Mouse (Mus musculus): Measurements from ENCODE around the gene Tent2.
"Not testable (repeated sequence)": the region's sequence is repeated elsewhere in the genome, so short reads cannot be mapped to it uniquely, and the experiment has no call there.

Gene Tent2

DNA sequence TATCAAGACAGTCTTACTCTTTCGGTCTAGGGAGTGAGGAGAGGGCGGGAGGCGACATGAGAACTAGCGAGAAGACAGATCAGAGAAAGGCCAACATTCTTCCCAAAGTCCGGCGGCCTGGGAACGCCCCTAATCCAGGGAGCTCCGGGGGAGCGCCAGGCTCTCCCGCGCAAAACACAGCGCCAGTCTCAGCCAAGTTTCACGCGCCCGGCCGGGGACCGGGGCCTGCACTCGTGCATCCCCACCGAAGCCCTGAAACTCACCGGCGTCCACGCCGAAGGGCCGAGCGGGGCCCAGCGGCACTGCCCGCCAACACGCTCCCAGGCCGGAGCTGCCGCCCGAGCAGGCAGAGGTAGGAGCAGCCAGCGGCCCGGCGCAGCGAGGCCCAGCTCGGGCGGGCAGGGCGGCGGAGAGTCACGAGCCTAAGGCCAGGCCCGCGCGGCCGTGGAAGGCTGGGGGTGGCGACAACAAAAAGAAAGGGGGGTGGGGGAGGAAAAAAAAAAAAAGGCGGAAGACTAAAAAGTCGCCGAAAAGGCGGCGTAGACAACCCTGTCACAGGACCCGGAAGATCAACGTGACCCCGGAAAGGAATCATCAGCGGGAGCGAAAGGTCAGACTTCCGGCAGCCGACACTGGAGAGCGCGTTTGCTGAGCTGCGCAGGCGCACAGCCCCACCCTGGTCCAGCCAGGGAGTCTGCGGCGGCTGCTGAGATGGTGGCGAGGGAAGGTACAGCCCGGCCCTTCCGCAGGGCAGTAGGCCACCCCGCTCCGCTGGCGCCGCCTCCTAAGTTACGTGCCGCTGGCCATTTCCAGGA is at the start of gene Tent2:
TSS of gene Tent2 (minus strand) at position 555 of the 815 bp plus-strand sequence.
- peak; percentile 93 for DNase-seq

DNA sequence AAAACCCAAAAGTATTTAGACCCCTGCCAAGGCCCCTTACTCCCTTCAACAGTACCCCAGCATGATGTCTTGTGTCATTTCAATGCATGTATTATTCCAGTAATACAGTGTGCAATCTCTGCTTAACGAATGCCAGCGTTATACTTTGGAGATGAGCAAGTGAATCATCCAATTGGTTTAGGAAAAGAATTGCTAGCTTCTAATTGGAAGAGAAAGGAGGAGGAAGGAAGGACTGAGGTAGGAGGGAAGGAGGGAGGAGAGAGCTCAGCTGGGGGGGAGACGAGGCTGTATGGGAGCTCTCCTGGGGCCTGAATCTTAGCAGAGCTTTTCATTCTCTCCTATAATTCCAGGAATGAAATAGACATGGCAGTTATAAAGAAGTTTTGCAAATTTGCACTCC is 49.0 kb upstream of the Tent2 start:
- DNase-seq: no peak

DNA sequence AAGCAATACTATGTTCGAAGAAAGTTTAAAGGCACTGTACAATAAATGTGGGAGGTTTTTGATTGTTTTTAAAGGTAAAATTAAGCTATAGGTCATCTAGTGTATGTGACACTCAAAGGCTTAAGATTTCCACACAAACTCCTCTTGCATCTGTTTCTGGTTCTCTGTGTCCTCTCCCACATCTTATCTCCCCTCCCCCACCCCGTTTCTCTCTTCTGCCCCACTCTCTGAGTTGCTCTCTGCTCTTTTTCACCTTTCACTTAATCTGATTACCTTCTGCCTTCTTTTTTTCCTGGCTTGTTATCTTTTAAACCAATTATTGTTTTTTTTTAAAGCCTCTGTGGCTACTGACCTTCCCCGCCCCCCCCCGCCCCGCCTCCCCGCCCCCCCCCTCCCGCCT is 47.4 kb upstream of the Tent2 start:
- no peak for DNase-seq

DNA sequence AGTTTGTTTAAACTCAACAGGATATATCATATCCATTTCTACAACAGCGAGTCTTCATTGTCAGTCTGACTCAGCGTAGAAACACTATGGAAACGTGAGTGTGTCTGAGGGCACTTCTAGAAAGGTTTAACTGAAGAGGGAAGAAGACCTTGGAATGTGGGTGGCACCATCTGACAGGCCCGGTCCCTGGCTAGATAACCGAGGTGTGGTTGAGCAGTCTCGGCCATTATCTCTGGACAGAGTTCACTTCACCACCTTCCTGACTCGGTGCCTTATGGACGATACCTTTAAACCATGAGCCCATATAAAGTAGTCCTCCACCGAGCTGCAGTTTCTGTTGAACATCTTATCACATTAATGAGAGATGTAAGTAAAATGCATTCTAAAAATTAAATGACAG is 46.9 kb upstream of the Tent2 start:
- no peak for DNase-seq

DNA sequence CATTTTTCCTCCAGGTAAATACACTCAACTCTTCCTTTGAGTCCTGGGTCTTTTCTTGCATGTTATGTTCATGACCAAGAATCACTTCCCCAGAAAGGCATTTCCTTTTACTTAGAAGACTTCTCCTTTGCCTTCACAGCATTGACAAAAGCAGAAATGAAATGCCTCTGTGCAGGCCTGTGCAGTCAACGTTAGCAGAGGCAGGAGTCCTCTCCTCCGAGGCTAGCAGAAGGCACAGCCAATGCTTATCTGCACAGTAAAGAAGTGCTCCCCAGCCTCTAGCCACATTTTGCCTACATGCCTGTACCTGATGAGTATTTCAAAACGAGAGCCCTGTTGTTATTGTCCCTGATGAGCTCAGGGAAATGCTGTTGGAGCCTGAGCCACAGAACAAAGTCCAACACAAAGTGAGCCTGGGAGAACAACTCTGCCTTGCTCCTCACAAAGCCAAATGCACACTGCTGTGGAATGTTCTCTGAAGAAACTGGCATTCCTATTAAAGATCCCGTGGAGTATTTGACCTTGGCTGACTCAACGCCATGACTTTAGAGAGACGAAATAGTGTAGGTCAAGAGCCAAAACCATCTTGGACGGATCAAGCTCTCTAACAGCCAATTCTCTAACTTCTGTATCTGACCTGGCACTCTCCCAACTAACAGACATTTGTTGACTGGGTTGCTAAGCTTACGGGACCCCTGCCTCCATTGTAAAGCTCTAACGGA is 45.7 kb upstream of the Tent2 start:
- no peak for DNase-seq

DNA sequence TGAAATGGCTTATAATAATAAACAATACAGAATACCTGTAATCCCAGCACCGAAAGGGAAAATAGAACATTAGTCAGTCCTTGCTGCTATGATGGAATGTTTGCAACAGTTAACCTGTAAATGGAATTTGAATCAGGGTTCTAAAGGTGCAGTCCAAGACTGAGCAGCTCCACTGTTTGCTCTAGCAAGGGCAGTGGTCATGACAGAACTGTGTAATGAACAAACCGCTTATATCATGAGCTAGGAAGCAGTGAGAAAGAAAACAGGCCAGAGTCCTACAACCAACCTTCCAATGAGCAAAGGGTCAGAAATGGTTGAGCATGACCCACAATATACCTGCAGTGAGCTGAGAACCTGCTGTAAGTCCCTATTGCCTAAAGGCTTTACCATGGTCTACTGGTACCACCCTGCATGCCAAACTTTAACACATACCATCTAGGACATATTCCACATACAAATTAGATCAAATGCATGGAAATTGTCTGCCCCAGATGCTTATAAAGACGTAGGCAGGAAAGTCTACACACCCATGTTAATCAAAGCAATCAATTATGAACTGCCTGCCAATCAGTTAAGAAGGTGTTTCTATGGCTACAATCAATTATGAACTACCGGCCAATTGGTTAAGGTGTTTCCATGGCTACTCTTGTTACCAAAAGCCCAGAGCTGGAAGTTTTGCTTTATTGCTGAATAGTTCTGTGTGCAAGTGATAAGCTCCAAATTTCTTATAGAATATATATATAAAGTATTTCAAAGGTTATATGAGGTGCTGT is 42.3 kb upstream of the Tent2 start:
- DNase-seq: no peak

DNA sequence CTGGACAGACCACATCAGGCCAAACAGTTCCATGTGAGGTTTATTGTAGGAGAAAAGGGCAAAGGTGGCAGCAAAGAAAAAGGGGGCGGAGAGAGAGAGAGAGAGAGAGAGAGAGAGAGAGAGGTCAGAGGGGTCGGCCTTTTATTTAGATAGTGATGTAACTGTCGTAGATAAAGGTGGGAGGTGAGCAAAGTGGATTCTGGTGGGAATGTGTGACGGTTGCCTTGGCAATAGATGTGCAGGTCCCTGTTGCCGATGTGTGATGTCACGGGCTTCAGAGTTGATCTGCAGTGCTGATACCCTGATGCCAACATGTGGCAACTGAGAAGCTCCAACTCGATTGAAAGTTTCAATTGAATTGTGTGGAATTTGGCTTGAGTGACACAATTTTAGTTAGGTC is 40.1 kb upstream of the Tent2 start:
- DNase-seq: no peak

DNA sequence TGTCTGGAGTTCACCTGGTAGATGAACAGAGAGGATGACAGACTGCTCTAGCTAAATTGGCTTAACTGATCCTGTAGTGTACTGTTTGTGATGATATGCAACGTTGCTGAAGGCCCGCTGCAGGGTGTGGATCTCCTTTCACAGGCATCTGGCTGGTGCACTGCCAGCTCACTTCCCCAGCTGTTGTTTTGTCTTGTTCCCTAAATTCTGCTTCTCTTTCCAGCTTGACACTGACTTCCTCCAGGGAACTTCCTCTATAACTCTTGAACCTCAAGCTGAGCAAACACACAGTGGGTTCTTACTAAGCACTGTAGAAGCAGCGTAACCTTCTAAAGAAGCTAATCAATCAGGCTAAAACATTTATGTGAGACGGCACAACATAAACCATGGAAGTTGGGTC is 38.8 kb upstream of the Tent2 start:
- no peak for DNase-seq

DNA sequence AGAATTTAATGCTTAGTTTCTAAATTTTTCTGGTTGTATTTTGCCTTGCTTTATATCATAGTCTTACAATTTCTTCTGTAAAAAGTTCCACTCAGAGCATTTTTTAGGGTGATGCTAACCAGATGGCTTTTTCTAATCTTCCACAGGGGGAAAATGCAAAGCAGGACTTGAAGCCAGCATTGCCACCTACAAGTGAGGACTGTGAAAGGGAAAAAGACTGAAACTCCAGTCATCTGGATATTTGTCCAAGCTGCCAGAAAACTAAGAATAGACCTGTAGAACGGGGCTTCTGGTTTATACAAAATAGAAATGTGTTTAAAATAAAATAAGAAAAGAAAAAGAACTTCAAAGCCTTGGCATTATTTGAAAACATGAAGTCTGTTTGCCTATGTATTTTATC is 19.6 kb upstream of the Tent2 start:
- no peak for DNase-seq

DNA sequence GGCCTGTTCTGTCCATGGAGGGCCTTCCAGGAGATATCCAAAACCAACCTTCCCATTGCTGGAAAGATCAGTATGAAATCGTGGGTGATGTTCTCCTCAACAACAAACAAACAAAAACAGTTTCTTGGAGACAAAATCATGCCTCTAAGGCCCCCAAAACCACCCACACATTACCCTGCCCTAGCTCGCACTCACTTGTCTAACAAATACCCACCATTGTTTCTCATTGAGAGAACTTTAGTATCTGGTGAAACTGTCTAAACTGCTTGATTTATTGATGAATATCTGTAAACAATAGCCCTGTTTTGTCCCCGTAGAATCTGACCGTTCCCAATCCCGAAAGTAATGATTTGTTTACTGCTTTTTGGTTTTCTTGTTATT is 451 bp upstream of the Tent2 start:
- no peak for DNase-seq

DNA sequence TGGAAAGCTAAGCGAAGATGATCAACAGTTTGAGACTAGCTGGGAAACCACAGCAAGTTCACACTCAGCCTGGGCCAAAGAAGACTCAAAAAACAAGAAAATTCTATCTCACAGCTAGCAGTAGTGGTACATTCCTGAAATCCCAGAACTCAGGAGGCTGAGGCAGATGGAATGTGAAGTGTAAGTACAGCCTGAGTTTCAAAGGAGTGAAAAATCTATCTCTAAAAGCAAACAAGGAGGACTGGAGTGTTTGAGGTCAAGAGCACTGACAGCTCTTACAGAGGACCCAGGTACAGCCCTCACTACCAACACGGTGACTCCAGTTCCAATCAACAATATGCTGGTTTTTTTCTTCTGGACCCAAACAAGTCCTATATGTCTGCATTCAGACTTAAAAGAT is 2.8 kb downstream of the Tent2 start:
- DNase-seq: no peak

DNA sequence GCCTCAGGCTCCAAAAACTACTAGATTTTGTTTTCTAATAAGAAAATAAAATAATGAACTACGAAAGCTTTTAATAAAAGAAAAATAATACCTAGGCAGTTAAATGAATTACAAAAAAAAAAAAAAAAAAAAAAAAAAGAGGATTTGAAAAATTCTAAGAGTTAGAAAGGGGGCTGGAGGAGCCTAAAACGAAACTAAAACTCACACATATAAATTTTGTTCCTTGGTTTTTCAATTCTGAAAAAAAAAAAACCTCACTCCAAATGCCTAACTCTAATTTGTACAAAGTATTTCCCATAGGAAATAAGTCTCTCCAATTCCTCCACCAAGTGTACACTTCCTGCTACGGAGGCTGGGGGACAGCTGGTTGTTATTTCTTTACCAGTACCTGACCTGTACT is 3.4 kb downstream of the Tent2 start:
- DNase-seq: no peak

DNA sequence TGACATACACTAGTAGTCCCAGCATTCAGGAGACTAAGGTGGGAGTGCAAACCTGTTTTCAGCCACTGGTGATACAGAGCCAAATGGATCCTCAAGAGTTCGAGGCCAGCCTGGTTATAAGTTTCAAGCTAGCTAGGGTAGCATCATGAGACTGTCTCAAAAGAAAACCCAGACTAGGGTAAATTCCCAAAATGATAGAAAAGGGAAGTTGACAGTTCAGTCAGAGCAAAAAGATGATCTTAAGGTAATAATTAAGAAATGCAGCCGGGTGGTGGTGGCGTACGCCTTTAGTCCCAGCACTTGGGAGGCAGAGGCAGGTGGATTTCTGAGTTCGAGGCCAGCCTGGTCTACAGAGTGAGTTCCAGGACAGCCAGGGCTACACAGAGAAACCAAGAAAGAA is 4.4 kb downstream of the Tent2 start:
- not testable (repeated sequence) for DNase-seq

DNA sequence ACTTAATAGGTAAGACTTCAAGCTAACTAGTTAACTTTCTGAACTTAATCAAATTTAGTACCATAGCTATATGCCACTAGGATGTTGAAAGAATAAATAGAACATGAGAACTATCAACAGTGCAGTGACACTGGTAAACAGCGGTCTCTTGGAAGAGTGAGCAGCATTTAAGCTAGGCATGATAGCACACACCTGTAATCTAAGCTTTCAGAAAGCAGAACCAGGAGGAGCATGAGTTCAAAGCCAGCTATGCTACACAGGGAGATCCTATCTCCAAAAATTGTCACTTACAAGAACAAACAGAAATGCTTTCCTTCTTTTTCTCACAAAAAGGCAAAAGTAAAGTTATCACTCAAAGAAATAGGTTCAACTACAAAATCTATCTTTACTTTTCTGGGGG is 11.8 kb downstream of the Tent2 start:
- no peak for DNase-seq

DNA sequence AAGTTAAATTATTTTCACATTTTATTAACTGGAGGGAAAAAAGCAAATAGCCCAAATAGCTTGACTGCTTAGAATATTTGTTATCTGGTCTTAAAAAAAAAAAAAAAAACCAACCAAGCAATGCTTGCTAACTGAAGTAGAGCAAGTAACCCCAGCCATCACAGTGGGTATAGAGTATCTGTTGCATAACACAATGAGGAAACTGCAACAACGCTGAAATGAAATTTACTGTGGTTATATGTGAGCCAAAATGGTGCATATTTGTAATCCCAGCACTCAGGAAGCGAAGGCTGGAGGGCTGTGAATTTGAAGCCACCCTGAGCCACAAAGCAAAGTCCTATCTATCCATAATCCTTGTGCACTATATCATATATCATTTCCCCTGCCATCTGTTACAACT is 12.7 kb downstream of the Tent2 start:
- no peak for DNase-seq

DNA sequence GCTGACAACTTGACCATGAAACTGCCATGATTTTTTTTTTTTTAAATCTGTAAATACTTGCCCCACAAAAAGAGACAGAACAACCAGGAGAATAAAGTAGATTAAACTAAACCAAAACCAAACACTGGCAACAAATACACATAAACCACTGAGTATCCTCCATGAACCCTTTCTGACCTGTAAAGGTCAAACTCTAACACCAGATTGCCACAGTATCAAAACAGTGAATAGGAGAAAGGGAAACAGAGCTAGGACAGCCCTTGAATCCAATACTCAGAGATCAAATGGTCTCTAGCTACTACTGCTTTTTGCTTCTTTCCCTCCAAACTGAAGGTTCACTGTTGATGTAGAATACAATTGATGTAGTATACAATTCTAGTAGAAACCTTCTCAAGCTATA is 14.6 kb downstream of the Tent2 start:
- no peak for DNase-seq

DNA sequence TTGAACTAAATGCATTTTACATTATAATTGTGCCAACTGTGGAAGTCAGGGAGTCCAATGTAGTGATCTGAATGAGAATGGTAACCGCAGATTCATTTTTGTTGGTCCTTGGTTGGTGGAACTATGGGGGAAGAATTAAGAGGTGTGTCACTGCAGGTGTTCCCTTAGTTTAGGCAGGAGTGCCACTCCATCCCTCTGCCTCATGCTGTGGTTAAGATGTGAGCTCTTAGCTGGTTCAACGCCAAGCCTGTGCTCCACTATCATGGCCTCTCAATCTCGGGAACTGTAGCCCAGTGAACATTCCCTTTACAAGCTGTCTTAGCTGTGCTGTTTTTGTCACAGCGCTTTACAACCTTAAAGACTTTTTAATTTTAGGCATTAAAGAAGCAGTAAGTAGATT is 28.9 kb downstream of the Tent2 start:
- no peak for DNase-seq

DNA sequence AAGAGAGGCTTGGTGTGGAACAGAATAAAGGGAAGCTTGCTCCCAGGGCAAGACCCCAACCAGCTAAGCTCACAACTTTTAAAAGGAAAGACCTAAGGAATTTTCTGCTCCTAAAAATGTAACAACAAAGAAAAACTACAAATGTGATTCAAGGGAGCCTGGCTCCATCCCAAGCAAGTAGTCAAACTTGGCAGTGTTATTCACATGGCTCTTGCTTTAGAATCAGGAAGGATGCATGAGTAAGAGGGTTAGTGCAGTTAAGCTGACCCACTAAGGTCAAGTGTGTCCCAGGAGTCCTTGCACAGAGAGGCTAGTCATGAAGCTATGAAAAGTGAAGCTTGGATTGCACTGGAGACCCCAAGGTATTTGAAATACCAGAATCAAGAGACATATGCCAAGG is 29.7 kb downstream of the Tent2 start:
- no peak for DNase-seq

DNA sequence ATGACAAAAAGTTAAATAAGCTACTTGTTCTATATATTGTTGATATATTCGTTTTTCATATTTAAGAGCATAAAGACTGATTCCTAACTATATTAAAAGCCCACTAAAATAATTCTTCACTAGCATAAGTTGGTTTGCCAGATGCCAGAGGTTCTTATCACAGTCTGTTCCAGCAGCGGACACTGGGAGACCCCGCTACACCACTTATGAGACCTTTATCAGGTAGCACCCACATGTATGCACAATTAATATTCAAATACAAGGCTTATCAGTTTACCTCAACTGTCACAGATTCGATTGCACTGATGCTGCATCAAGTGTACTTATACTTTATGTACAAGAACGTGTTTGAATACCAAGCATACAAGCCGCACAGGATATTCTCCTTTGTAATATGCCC is 33.9 kb downstream of the Tent2 start:
- no peak for DNase-seq

DNA sequence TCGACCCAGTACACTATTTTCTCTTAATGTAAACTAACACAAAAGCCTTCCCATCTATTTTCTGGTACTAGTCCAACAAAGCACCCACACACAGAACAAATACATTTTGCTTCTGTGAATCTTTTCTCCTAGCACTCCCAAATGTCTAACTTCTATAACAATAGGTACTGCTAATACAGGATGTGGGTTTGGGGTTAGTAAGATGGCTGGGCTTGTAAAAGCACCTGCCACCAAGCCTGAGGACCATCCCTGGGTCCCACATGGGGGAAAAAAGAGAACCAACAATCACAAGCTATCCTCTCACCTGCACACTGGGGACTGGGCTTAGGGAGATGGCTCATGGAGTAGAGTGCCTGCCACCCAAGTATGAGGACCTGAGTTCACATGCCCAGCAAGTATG is 38.9 kb downstream of the Tent2 start:
- DNase-seq: no peak

DNA sequence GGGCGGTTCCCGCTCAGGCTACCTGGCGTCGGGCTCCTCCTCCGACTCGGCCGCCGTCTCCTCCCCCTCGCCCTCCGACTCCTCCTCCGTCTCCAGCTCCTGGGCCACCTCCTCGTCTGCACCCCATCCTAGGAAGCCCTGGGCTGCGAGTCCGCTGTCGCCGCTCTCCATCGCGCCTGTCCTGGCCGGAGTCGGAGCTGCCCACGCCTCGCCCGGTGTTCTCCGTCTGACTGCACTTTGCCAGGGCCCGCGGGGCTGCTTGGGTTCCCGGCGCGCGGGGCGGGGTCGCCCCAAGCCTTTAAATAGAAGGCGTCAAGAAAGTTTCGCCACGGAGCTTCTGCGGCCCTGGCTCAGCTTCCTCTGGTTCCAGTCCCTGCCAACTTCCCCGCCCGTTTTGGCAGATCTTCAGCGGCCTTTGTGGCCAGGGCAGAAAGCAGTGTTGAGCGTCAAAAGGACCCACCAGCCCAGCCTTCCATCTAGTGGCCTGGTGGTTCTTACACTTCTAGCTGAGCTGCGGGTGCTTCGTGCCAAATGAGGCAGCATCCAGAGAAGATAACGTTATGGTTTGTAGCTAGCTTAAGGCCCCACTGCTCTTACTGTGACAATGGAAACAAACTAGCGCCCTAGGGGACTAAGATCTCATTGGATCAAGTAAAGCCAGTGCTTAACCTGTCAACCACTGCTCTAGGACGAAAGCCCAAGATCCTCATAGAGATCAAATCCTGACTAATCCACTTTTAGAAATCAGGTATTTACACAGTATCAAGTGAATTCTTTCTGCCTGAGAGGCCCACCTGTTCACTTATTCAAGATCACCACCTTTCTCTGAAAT is 47.6 kb downstream of the Tent2 start, which contains the start of gene Cmya5:
TSS of gene Cmya5 (minus strand) at position 389 of the 832 bp plus-strand sequence.
- peak; percentile 76 for DNase-seq

DNA sequence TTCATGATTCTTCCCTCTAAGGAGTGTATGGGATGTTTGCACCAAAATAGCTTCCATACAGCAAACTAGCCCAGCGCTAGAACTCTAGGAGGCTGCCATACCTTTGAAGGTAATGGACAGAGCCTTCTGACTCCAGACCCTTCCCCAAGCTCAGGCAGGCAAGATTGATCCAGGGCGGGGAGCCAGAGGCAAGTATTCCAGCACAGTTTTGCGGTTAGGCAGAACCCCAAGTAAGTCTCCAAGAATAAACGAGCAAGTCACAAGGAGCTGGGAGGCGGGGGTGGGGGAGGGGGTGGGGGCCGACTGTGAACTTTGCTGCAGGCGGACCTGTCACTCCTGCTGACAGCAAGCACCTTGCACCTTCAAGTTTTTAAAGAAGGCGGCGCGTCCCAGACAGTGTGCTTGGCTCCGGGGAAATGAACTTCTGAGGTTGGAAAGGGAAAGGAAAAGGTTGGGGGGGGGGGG is 48.3 kb downstream of the Tent2 start:
- no peak for DNase-seq

DNA sequence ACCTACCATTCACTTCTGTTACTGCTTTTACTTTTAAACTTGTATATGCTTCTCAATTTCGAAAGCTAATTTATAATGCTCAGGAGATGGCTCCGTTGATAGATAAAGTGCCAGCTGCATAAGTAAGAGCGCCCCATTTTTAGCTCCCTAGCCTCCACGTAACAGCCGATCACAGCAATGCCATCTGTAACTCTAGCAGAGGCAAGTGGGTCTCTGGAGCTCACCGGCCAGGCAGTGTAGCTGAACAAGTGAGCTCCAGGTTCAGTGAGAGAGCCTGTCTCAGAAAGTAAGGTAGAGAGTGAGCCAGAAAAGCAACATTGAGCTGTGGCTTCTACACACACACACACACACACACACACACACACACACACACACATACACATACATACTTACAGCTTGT is 51.0 kb downstream of the Tent2 start:
- no peak for DNase-seq
